ENCODE assay signal across 14 mouse cellular contexts in genomic region chr16:48595216-48595615, GRCm38 (mm10).
"Had no signal": no experiment of that assay in that cellular context is flagged by ENCODE, and none has a peak within 500 bp of the region (broad histone marks: within the 10 kb centered on the region; RNA-seq: fewer than 3 reads in every experiment).

No protein-coding gene starts in this region.

- H3K9ac ChIP-seq: limb, embryonic 15.5 days; liver, embryonic 12.5 days; lung, embryonic 14.5 days; midbrain, embryonic 15.5 days had no signal

- H3K27ac ChIP-seq: limb, embryonic 15.5 days; liver, embryonic 12.5 days; macrophage; midbrain, embryonic 15.5 days had no signal

- H3K4me1 ChIP-seq: limb, embryonic 15.5 days; liver, embryonic 12.5 days; midbrain, embryonic 15.5 days had no signal

- H3K27me3 ChIP-seq: limb, embryonic 15.5 days; liver, embryonic 12.5 days; megakaryocyte, embryonic 14.5 days; midbrain, embryonic 15.5 days had no signal

- H3K9me3 ChIP-seq: limb, embryonic 15.5 days; liver, embryonic 12.5 days; megakaryocyte, embryonic 14.5 days; midbrain, embryonic 15.5 days had no signal

- DNase-seq: kidney, adult 8-10 months; kidney, postnatal 36 days; layer of hippocampus, adult 9-11 months; layer of hippocampus, postnatal 36 days; lung, embryonic 14.5 days; lung, postnatal 10 days; spleen, adult 18-20 months had no signal

- H3K4me3 ChIP-seq: limb, embryonic 15.5 days; liver, embryonic 12.5 days; megakaryocyte, embryonic 14.5 days; midbrain, embryonic 15.5 days had no signal

- H3K4me2 ChIP-seq: limb, embryonic 15.5 days; liver, embryonic 12.5 days; lung, embryonic 14.5 days; midbrain, embryonic 11.5 days; midbrain, embryonic 15.5 days had no signal

- H3K36me3 ChIP-seq: limb, embryonic 15.5 days; liver, embryonic 12.5 days; midbrain, embryonic 15.5 days had no signal

- ATAC-seq: intestine, postnatal 0 days; liver, embryonic 12.5 days; midbrain, embryonic 15.5 days had no signal
